Mouse (Mus musculus) right cerebral cortex, adult 18-20 months (tissue): ENCODE results near the gene Mtmr14.

Experiments
- DNase-seq: peaks from one replicate; pipeline ENCODE4 v3.0.0; 2022; ENCODE audit warnings: mixed read lengths

Mtmr14 gene

GRCm38 (mm10) chr6:113237542-113238270 lies at the start of gene Mtmr14:
TSS of gene Mtmr14 (plus strand) at chr6:113237843.
- peak; percentile 99 for DNase-seq

- DNase-seq = peak; percentile 37
Observed at GRCm38 (mm10) chr6:113193765-113194460, 43.7 kb upstream of the Mtmr14 start.

- DNase-seq = no peak
Observed at GRCm38 (mm10) chr6:113194517-113194840, 43.2 kb upstream of the Mtmr14 start.

- peak; percentile 69 for DNase-seq
Observed at GRCm38 (mm10) chr6:113194841-113195595, 42.6 kb upstream of the Mtmr14 start, which contains the start of gene Lhfpl4. TSS of gene Lhfpl4 (minus strand) at chr6:113195384.

GRCm38 (mm10) chr6:113195596-113195992 lies 42.0 kb upstream of the Mtmr14 start:
- DNase-seq = peak; percentile 29

GRCm38 (mm10) chr6:113216280-113216679 lies 21.4 kb upstream of the Mtmr14 start:
- DNase-seq = no peak

- DNase-seq = no peak
Observed at GRCm38 (mm10) chr6:113225798-113226197, 11.8 kb upstream of the Mtmr14 start.

- DNase-seq = no peak
Observed at GRCm38 (mm10) chr6:113226705-113227104, 10.9 kb upstream of the Mtmr14 start.

GRCm38 (mm10) chr6:113235141-113235540 lies 2.5 kb upstream of the Mtmr14 start:
- peak; percentile 39 for DNase-seq

GRCm38 (mm10) chr6:113238442-113238841 lies 799 bp downstream of the Mtmr14 start:
- no peak for DNase-seq

GRCm38 (mm10) chr6:113242753-113243152 lies 5.1 kb downstream of the Mtmr14 start:
- no peak for DNase-seq

- no peak for DNase-seq
Observed at GRCm38 (mm10) chr6:113245585-113245984, 7.9 kb downstream of the Mtmr14 start.

- no peak for DNase-seq
Observed at GRCm38 (mm10) chr6:113250786-113251185, 13.1 kb downstream of the Mtmr14 start.

GRCm38 (mm10) chr6:113251921-113252320 lies 14.3 kb downstream of the Mtmr14 start:
- DNase-seq = no peak

GRCm38 (mm10) chr6:113254899-113255298 lies 17.3 kb downstream of the Mtmr14 start:
- DNase-seq = no peak

GRCm38 (mm10) chr6:113261174-113261858 lies 23.7 kb downstream of the Mtmr14 start:
- no peak for DNase-seq

GRCm38 (mm10) chr6:113263531-113263930 lies 25.9 kb downstream of the Mtmr14 start:
- no peak for DNase-seq

- DNase-seq = no peak
Observed at GRCm38 (mm10) chr6:113264429-113264828, 26.8 kb downstream of the Mtmr14 start.

GRCm38 (mm10) chr6:113266996-113267655 lies 29.5 kb downstream of the Mtmr14 start:
- DNase-seq = no peak

GRCm38 (mm10) chr6:113267988-113268387 lies 30.3 kb downstream of the Mtmr14 start:
- no peak for DNase-seq

- DNase-seq = no peak
Observed at GRCm38 (mm10) chr6:113272365-113272764, 34.7 kb downstream of the Mtmr14 start.

- peak; percentile 67 for DNase-seq
Observed at GRCm38 (mm10) chr6:113276846-113277245, 39.2 kb downstream of the Mtmr14 start.
